Mouse (Mus musculus): ENCODE data around the gene Clec4a1. TPM values are rescaled to one million over a fixed set of nuclear protein-coding genes. Genes with fewer than 3 reads are reported as not detected.

Clec4a1 gene
- total and polyA plus RNA-seq, 2 experiments from 2014 or later = 0.63 to 1.5 TPM

GRCm38 (mm10) chr6:122881287-122881686 lies 40.4 kb upstream of the Clec4a1 start:
- H3K4me3 ChIP-seq (ENCODE audit: low read length) = no peak overlapping the region

GRCm38 (mm10) chr6:122883603-122884002 lies 38.0 kb upstream of the Clec4a1 start:
- TF ChIP-seq CTCF (IDR thresholded peaks at IDR 0.05; ENCODE audit: low read depth) = no peak
- no peak for ATAC-seq
- 95% methylated on average over 9 of the region's 9 CpGs for WGBS

More at GRCm38 (mm10) chr6:122881287-122881686, 40.4 kb upstream of the Clec4a1 start:
- H3K27ac ChIP-seq = no peak overlapping the region
- WGBS = 96% methylated on average over 12 of the region's 12 CpGs
- H3K4me1 ChIP-seq (ENCODE audit: insufficient read depth, low read length) = 0 out of 2 replicates have a peak, but pooled peaks cover under 1% of the 10 kb centered on the region
- DNase-seq (ENCODE audit: low spot score) (no peak), ATAC-seq (no peak)
- H3K36me3 ChIP-seq (ENCODE audit: insufficient read depth, low read length) = peaks cover 59% of the 10 kb centered on the region
- no peak for TF ChIP-seq CTCF (IDR thresholded peaks at IDR 0.05; ENCODE audit: low read depth)
- H3K9me3 ChIP-seq (ENCODE audit: low read length) = no peaks in the 10 kb centered on the region
- H3K27me3 ChIP-seq (ENCODE audit: insufficient read depth, low read length) = no peaks in the 10 kb centered on the region
- H3K9ac ChIP-seq (replicated peaks; ENCODE audit: low read length) = no peak overlapping the region
- no peak overlapping the region for H3K4me2 ChIP-seq (ENCODE audit: low read depth, low read length)

GRCm38 (mm10) chr6:122889599-122889998 lies 32.0 kb upstream of the Clec4a1 start:
- H3K4me3 ChIP-seq (ENCODE audit: low read length) = no peak overlapping the region
- H3K4me1 ChIP-seq (ENCODE audit: insufficient read depth, low read length) = no peaks in the 10 kb centered on the region
- TF ChIP-seq CTCF (IDR thresholded peaks at IDR 0.05; ENCODE audit: low read depth) = no peak
- H3K9me3 ChIP-seq (ENCODE audit: low read length) = no peaks in the 10 kb centered on the region
- H3K9ac ChIP-seq (replicated peaks; ENCODE audit: low read length) = no peak overlapping the region
- H3K27me3 ChIP-seq (ENCODE audit: insufficient read depth, low read length) = no peaks in the 10 kb centered on the region
- no peak; the same call in 1 of the 2 replicates for ATAC-seq
- 89% methylated on average over 2 of the region's 2 CpGs for WGBS
- no peak for DNase-seq (ENCODE audit: low spot score)
- no peak overlapping the region for H3K27ac ChIP-seq
- no peak overlapping the region for H3K4me2 ChIP-seq (ENCODE audit: low read depth, low read length)
- H3K36me3 ChIP-seq (ENCODE audit: insufficient read depth, low read length) = peaks cover 36% of the 10 kb centered on the region

More at GRCm38 (mm10) chr6:122883603-122884002, 38.0 kb upstream of the Clec4a1 start:
- no peaks in the 10 kb centered on the region for H3K27me3 ChIP-seq (ENCODE audit: insufficient read depth, low read length)
- no peak for DNase-seq (ENCODE audit: low spot score)
- H3K36me3 ChIP-seq (ENCODE audit: insufficient read depth, low read length) = peaks cover 78% of the 10 kb centered on the region
- H3K4me2 ChIP-seq (ENCODE audit: low read depth, low read length) = no peak overlapping the region
- H3K9me3 ChIP-seq (ENCODE audit: low read length) = no peaks in the 10 kb centered on the region
- H3K27ac ChIP-seq = no peak overlapping the region
- H3K9ac ChIP-seq (replicated peaks; ENCODE audit: low read length) = no peak overlapping the region
- H3K4me3 ChIP-seq (ENCODE audit: low read length) = no peak overlapping the region
- H3K4me1 ChIP-seq (ENCODE audit: insufficient read depth, low read length) = no peaks in the 10 kb centered on the region

GRCm38 (mm10) chr6:122892442-122893049 lies 29.1 kb upstream of the Clec4a1 start:
- DNase-seq (ENCODE audit: low spot score) = peak; percentile 90

GRCm38 (mm10) chr6:122919922-122920321 lies 1.7 kb upstream of the Clec4a1 start:
- Histone ChIP-seq H3K4me2 (ENCODE audit: low read depth, low read length) (no peak overlapping the region), H3K27ac (no peak overlapping the region), H3K9me3 (ENCODE audit: low read length) (no peaks in the 10 kb centered on the region), H3K27me3 (ENCODE audit: insufficient read depth, low read length) (no peaks in the 10 kb centered on the region), H3K9ac (replicated peaks; ENCODE audit: low read length) (no peak overlapping the region), H3K4me1 (ENCODE audit: insufficient read depth, low read length) (no peaks in the 10 kb centered on the region), H3K4me3 (ENCODE audit: low read length) (no peak overlapping the region), H3K36me3 (ENCODE audit: insufficient read depth, low read length) (no peaks in the 10 kb centered on the region)
- 84% methylated on average over 4 of the region's 4 CpGs for WGBS
- no peak for DNase-seq (ENCODE audit: low spot score)
- no peak for TF ChIP-seq CTCF (IDR thresholded peaks at IDR 0.05; ENCODE audit: low read depth)
- no peak for ATAC-seq

More at GRCm38 (mm10) chr6:122892442-122893049, 29.1 kb upstream of the Clec4a1 start:
- H3K4me1 ChIP-seq (ENCODE audit: insufficient read depth, low read length) = no peaks in the 10 kb centered on the region
- peaks cover 19% of the 10 kb centered on the region for H3K36me3 ChIP-seq (ENCODE audit: insufficient read depth, low read length)
- H3K27ac ChIP-seq = no peak overlapping the region
- H3K4me3 ChIP-seq (ENCODE audit: low read length) = no peak overlapping the region
- peak; percentile 92 for TF ChIP-seq CTCF (IDR thresholded peaks at IDR 0.05; ENCODE audit: low read depth)
- no peaks in the 10 kb centered on the region for H3K9me3 ChIP-seq (ENCODE audit: low read length)
- no peaks in the 10 kb centered on the region for H3K27me3 ChIP-seq (ENCODE audit: insufficient read depth, low read length)
- ATAC-seq = peak; percentile 82
- no peak overlapping the region for H3K9ac ChIP-seq (replicated peaks; ENCODE audit: low read length)
- no peak overlapping the region for H3K4me2 ChIP-seq (ENCODE audit: low read depth, low read length)
- 8% methylated on average over 2 of the region's 2 CpGs for WGBS

- Histone ChIP-seq H3K27ac (no peak overlapping the region), H3K9me3 (ENCODE audit: low read length) (no peaks in the 10 kb centered on the region), H3K36me3 (ENCODE audit: insufficient read depth, low read length) (no peaks in the 10 kb centered on the region), H3K4me2 (ENCODE audit: low read depth, low read length) (no peak overlapping the region), H3K27me3 (ENCODE audit: insufficient read depth, low read length) (no peaks in the 10 kb centered on the region), H3K4me1 (ENCODE audit: insufficient read depth, low read length) (no peaks in the 10 kb centered on the region), H3K9ac (replicated peaks; ENCODE audit: low read length) (no peak overlapping the region), H3K4me3 (ENCODE audit: low read length) (no peak overlapping the region)
- DNase-seq (ENCODE audit: low spot score) (no peak), ATAC-seq (no peak)
- TF ChIP-seq CTCF (IDR thresholded peaks at IDR 0.05; ENCODE audit: low read depth) = no peak
- WGBS = 91% methylated on average over 3 of the region's 3 CpGs
Measured at GRCm38 (mm10) chr6:122934845-122935244, 13.2 kb downstream of the Clec4a1 start.

GRCm38 (mm10) chr6:122939618-122940017 lies 18.0 kb downstream of the Clec4a1 start:
- 91% methylated on average over 5 of the region's 5 CpGs for WGBS
- Histone ChIP-seq H3K4me2 (ENCODE audit: low read depth, low read length) (no peak overlapping the region), H3K4me1 (ENCODE audit: insufficient read depth, low read length) (no peaks in the 10 kb centered on the region), H3K9ac (replicated peaks; ENCODE audit: low read length) (no peak overlapping the region), H3K4me3 (ENCODE audit: low read length) (no peak overlapping the region), H3K27me3 (ENCODE audit: insufficient read depth, low read length) (no peaks in the 10 kb centered on the region), H3K36me3 (ENCODE audit: insufficient read depth, low read length) (no peaks in the 10 kb centered on the region), H3K27ac (no peak overlapping the region), H3K9me3 (ENCODE audit: low read length) (no peaks in the 10 kb centered on the region)
- TF ChIP-seq CTCF (IDR thresholded peaks at IDR 0.05; ENCODE audit: low read depth) = no peak
- ATAC-seq (no peak), DNase-seq (ENCODE audit: low spot score) (no peak)

Data from hindbrain, postnatal 0 days (tissue).